Mouse (Mus musculus) kidney, postnatal 0 days (tissue): ENCODE results near the gene Hmgn1. TPM values are rescaled to one million over a fixed set of nuclear protein-coding genes. Genes with fewer than 3 reads are reported as not detected.

Source experiments
- ATAC-seq: fragments of 200-750 bp; cut with Nextera tagmentation; replicated peaks from 2 replicates; pipeline ENCODE4 v1.8.0; 2017; ENCODE audit warnings: low read depth, moderate number of reproducible peaks, moderate TSS enrichment, moderate library complexity; ENCODE audit not compliant: low FRiP score
- DNase-seq: peaks from one replicate; pipeline ENCODE4 v3.0.0-alpha.2; 2016; ENCODE audit warnings: low spot score
- H3K27ac ChIP-seq: fragments of 300-500 bp; sonication (generic); 2 replicates; pipeline ENCODE4 v1.5.1; 2014; ENCODE audit warnings: mild to moderate bottlenecking
- H3K27me3 ChIP-seq: fragments of 300-500 bp; sonication (generic); 2 replicates; pipeline ENCODE4 v1.6.1; 2014; ENCODE audit warnings: low read length, mixed read lengths; ENCODE audit not compliant: insufficient read depth
- H3K36me3 ChIP-seq: fragments of 300-500 bp; sonication (generic); 2 replicates; pipeline ENCODE4 v1.6.1; 2014; ENCODE audit warnings: low read length, mixed read lengths; ENCODE audit not compliant: insufficient read depth
- H3K4me1 ChIP-seq: fragments of 300-500 bp; sonication (generic); replicated peaks from 2 replicates; pipeline ENCODE4 v1.6.1; 2014; ENCODE audit warnings: antibody characterized with exemption, low read length, mixed read lengths; ENCODE audit not compliant: insufficient read depth
- H3K4me2 ChIP-seq: fragments of 300-500 bp; sonication (generic); 2 replicates; pipeline ENCODE4 v1.6.1; 2014; ENCODE audit warnings: mild to moderate bottlenecking, low read length, moderate library complexity, mixed read lengths
- H3K4me3 ChIP-seq: fragments of 300-500 bp; sonication (generic); replicated peaks from 2 replicates; pipeline ENCODE4 v1.5.1; 2014; ENCODE audit warnings: low read depth, low read length
- H3K9ac ChIP-seq: fragments of 300-500 bp; sonication (generic); 2 replicates; pipeline ENCODE4 v1.6.1; 2014; ENCODE audit warnings: low read depth, low read length
- H3K9me3 ChIP-seq: fragments of 300-500 bp; sonication (generic); replicated peaks from 2 replicates; pipeline ENCODE4 v1.6.1; 2016; ENCODE audit warnings: low read length, inconsistent platforms, mixed read lengths
- CTCF ChIP-seq: IDR thresholded peaks from 2 replicates; pipeline ENCODE4 v1.5.1; 2016; ENCODE audit warnings: antibody characterized with exemption, low read depth, mild to moderate bottlenecking, moderate library complexity
- WGBS: fragments of 180-500 bp; shearing (Covaris S2); extraction: QIAGEN DNeasy Blood & Tissue Kit; methylation state at CpG from one replicate; pipeline ENCODE4 v1.1.7; 2014; 5-methylcytosine and 5-hydroxymethylcytosine counted together
- polyA plus RNA-seq: library from polyadenylated mRNA; unstranded; fragments of >200 nt; fragmentation: Nextera tagmentation; extraction: Ambion mirVana; gene quantifications from 2 replicates; pipeline ENCODE4 v1.2.1, GENCODE M21; 2015

The Hmgn1 gene
- polyA plus RNA-seq, 1 experiment from 2014 or later: 551 TPM

DNA sequence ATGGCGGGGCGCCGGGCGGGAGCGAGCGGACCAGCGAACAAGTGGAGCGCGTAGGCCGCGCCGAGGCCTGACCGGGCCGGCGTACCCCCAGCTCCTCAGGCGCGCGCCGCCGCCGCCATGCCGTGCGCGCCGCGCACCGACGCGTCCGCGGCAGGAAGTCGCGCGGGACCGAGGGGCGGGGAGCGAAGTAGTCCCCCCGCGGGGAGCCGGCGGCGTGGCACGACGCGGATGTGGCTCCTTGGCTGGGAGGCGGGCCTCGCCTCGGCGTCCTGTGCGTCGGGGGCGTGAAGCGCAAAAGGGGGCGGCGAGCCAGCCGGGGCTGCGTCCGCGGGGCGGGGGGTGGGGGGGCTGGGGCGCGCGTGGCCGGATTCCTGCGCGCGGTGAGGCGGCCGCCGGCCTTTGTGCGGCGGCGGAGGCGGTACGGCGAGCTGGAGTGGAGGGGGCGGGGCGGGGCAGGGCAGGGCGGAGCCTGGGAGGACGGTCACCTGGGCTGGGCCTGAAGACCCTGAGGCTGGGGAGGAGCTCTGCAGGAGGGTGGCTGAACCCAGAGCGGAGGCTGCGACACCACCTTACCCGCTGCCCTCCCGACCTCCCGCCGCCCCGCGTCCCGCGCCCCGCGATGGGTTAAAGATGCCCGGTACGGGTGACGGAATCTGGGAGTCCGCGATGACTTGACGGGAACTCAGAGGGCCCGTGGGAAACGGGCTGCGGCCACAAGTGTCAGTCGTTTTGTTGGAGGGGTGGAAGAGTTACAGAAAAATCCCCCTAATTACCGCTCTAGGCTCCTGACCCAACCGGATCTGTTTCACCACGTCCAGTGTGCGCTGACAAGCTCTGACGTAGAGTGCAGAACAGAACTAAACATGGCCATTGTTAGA lies 45.0 kb downstream of the Hmgn1 start, which contains the start of gene Brwd1:
Brwd1 (minus strand) TSS at position 226 of the 878 bp plus-strand sequence.
- Histone ChIP-seq H3K4me3 (peak within 1 kb of the TSS; percentile 87), H3K27me3 (no peaks in the 10 kb centered on the region), H3K4me2 (peak within 1 kb of the TSS; percentile 79), H3K9me3 (no peaks in the 10 kb centered on the region), H3K9ac (peak within 1 kb of the TSS; percentile 100), H3K36me3 (peaks cover 18% of the 10 kb centered on the region; the same call in 1 of the 2 replicates), H3K4me1 (peaks cover 14% of the 10 kb centered on the region), H3K27ac (peak within 1 kb of the TSS; percentile 100)
- DNase-seq: peak; percentile 93
- no peak for TF ChIP-seq CTCF
- under 1% methylated on average over 56 of the region's 107 CpGs for whole genome bisulfite sequencing
- peak; percentile 87 for ATAC-seq

- H3K9me3 ChIP-seq: no peaks in the 10 kb centered on the region
Observed at GRCm38 (mm10) chr16:96081742-96082241, 45.7 kb downstream of the Hmgn1 start.

GRCm38 (mm10) chr16:96081331-96081730 lies 46.2 kb downstream of the Hmgn1 start:
- peak; percentile 72 for ATAC-seq
- WGBS: 1% methylated on average over 25 of the region's 28 CpGs
- DNase-seq: peak; percentile 95
- H3K9me3 ChIP-seq: no peaks in the 10 kb centered on the region
- H3K4me3 ChIP-seq: peak overlapping the region; percentile 87
- H3K4me1 ChIP-seq: peaks cover 14% of the 10 kb centered on the region
- peak overlapping the region; percentile 79 for H3K4me2 ChIP-seq
- H3K27me3 ChIP-seq: no peaks in the 10 kb centered on the region
- peaks cover 18% of the 10 kb centered on the region; the same call in 1 of the 2 replicates for H3K36me3 ChIP-seq
- peak overlapping the region; percentile 100 for H3K27ac ChIP-seq
- TF ChIP-seq CTCF: no peak
- peak overlapping the region; percentile 100 for H3K9ac ChIP-seq

More at GRCm38 (mm10) chr16:96081742-96082241, 45.7 kb downstream of the Hmgn1 start:
- no peak for TF ChIP-seq CTCF
- Histone ChIP-seq H3K9ac (peak overlapping the region; percentile 100), H3K27ac (peak overlapping the region; percentile 100), H3K27me3 (no peaks in the 10 kb centered on the region), H3K4me3 (peak overlapping the region; percentile 87), H3K36me3 (peaks cover 18% of the 10 kb centered on the region; the same call in 1 of the 2 replicates), H3K4me2 (peak overlapping the region; percentile 79), H3K4me1 (peaks cover 14% of the 10 kb centered on the region)
- DNase-seq: peak; percentile 55
- WGBS: under 1% methylated on average over 54 of the region's 68 CpGs
- ATAC-seq: peak; percentile 19

GRCm38 (mm10) chr16:96080524-96080923 lies 47.0 kb downstream of the Hmgn1 start:
- DNase-seq: no peak
- Histone ChIP-seq H3K4me3 (no peak overlapping the region), H3K27me3 (no peaks in the 10 kb centered on the region), H3K4me2 (peak overlapping the region; percentile 79; the same call in 1 of the 2 replicates), H3K4me1 (peaks cover 14% of the 10 kb centered on the region), H3K9me3 (no peaks in the 10 kb centered on the region), H3K36me3 (peaks cover 23% of the 10 kb centered on the region), H3K27ac (no peak overlapping the region; the same call in 1 of the 2 replicates), H3K9ac (no peak overlapping the region)
- TF ChIP-seq CTCF: no peak
- 84% methylated on average over 7 of the region's 7 CpGs for WGBS
- no peak for ATAC-seq

Other genes with a start within 250 kb of the Hmgn1 start
- gene Psmg1, start 136.8 kb downstream of the Hmgn1 start, polyA plus RNA-seq: 73.8 and 81.5 TPM in 2 replicates
- 45.4 and 52.8 TPM in 2 replicates for gene Brwd1, start 45.2 kb downstream of the Hmgn1 start, polyA plus RNA-seq
- 47.8 and 55.9 TPM in 2 replicates for gene Wrb, start 17.7 kb upstream of the Hmgn1 start, polyA plus RNA-seq
- gene Lca5l, start 64.5 kb upstream of the Hmgn1 start, polyA plus RNA-seq: 1.6 TPM in 2 replicates
- 3.3 and 3.6 TPM in 2 replicates for gene Sh3bgr, start 72.7 kb upstream of the Hmgn1 start, polyA plus RNA-seq
- 4.8 and 5.6 TPM in 2 replicates for gene B3galt5, start 108.1 kb upstream of the Hmgn1 start, polyA plus RNA-seq